Mouse (Mus musculus) layer of hippocampus, adult 18-20 months (tissue): Measurements from ENCODE around the gene Gm10190. TPM values are rescaled to one million over a fixed set of nuclear protein-coding genes. Genes with fewer than 3 reads are reported as not detected.
"Not testable (repeated sequence)": the region's sequence is repeated elsewhere in the genome, so short reads cannot be mapped to it uniquely, and the experiment has no call there.

ENCODE experiments used
- DNase-seq, 2 experiments: peaks; one replicate each; pipeline ENCODE4 v3.0.0; 2022; ENCODE audit warnings: low spot score in 2 of 2
- long read RNA-seq: library from polyadenylated mRNA; stranded (forward); transcript quantifications from one replicate; pipeline ENCODE4 v2.0.0, GENCODE M21; 2021
- total RNA-seq, 2 experiments: library from RNA; stranded (reverse); gene quantifications; 2 replicates each; pipeline ENCODE4 v1.2.3; 2021

Gm10190 gene
- 1 to 10 TPM; 1.7 to 1.8 TPM for total RNA-seq
- long read RNA-seq, partial matches to known transcripts = 0 of 3 reads
- long read RNA-seq, other reads (novel, unspliced or antisense) = 0 of 3 reads

DNA sequence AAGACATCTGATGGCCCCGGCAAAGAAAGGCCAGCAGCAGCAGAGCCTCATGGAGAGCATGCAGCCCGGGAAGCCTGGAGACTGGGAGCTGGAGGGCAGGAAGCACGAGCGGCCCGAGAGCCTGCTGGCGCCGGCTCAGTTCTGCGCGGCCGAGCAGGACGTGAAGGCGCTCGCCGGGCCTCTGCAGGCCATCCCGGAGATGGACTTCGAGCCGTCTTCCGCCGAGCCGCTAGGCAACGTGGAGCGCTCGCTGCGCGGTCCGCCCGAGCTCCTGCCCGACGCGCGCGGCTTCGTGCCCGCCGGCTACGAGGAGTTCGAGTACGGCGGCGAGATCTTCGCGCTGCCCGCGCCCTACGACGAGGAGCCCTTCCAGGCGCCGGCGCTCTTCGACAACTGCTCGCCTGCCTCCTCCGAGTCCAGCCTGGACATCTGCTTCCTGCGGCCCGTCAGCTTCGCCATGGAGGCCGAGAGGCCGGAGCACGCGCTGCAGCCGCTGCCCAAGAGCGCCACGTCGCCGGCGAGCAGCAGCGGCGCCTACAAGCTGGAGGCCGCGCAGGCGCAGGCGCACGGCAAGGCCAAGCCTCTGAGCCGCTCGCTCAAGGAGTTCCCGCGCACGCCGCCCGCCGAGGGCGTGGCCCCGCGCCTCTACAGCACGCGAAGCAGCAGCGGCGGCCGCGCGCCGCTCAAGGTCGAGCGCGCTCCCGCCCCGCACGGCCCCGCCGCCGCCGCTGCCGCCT lies at the start of gene Gm10190:
Gene Gm10190, minus strand, starts transcription at position 553 of the 737 bp plus-strand sequence.
- DNase-seq = peak; percentile 83 to 91

DNA sequence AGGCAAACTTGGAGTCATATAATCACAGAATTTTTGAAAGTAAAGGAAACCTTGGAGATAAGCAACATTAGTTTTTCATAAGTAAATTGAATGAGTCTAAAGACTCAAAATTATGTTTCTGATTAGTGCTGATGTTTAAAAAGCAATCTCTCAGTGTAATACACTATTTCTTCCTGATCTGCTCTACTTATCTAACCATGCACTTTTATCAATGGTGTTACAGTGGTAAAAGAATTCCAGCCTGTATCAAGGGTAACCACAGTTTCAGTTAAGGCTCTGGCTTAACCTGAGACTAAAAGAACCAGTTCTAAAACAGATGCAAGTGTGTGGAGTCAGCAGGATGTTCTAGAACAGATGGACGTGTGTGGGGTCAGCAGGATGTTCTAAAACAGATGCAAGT lies 47.7 kb upstream of the Gm10190 start:
- no peak for DNase-seq

- no peak for DNase-seq
Measured at GRCm38 (mm10) chr17:80418572-80419210, 45.4 kb upstream of the Gm10190 start.

DNA sequence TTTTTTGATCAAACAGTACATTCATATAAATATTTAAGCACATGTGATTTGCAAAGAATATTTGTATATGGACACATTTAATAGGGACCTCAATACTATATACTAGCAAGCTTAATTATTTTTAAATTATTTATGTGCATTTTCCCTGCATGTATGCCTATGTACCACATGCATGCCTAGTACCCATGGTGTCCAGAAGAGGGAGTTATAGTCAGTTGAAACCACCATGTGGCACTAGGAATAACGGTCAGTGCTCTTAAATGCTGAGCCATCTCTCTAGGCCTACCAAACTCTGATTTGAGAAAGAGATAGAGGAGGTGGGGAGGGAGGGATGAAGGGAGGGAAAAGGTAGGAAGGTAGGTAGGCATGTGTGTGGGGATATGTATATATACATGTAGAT lies 37.8 kb upstream of the Gm10190 start:
- no peak for DNase-seq

GRCm38 (mm10) chr17:80398243-80398642 lies 24.9 kb upstream of the Gm10190 start:
- DNase-seq = no peak

- peak in 1 of 2 experiments; percentile 28 for DNase-seq
Measured at GRCm38 (mm10) chr17:80391423-80392403, 18.4 kb upstream of the Gm10190 start.

DNA sequence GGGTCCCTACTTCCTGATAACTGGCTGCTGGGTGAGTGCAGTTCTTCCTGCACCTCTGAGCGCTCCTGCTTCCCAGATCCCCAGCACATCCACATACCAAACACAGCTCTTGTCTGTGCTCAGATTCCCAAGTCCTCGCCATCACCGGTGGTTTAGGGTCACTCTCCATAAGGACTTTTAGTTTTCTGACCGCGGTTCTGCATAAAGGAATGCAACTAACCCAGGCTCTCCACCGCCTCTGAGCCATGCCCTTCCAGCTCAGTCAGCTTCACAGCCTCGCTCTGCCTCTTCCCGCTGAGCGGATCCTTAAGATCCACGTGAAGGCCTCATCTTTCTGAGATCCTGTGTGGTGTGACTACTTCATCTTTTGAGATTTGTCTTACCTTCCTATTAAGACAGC lies 16.7 kb upstream of the Gm10190 start:
- no peak for DNase-seq

DNA sequence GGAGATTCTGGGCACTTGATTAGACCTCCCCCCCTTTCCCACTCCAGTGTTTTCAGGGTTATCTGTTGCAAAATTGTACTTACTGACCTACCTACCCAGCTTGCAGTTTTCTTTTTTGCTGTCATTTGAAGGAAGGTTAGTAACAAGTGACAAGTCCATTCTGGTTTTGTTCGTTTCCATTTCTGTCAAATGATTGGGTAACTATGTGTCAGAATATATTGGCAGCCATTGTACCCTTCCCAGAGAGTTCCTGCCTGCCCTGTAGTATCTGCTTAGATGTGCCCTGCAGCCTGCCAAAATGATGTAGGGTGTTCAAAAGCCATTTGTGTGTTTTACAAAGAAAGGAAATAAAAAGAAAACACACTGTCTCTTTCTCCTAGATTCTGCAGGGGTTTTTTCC lies 12.3 kb upstream of the Gm10190 start:
- DNase-seq = no peak

GRCm38 (mm10) chr17:80378386-80378785 lies 5.0 kb upstream of the Gm10190 start:
- DNase-seq = not testable (repeated sequence)

DNA sequence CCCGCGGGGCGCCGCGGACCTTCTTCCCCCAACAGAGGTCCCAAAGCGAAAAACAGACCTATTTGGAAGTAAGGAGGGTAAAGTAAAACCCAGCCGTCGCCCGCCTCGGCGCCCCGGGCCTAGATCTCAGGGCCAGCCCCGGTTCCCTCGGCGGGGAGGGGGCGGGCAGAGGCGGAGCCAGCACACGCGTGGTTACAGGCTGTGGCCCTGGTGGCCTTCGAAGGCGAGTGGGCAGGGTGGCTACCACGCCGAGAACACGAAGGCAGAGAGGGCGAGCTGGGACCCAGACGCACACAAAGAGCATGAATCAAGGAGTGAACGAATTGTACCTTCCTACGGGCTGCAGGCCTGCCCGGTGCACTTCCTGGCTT lies 370 bp upstream of the Gm10190 start:
- DNase-seq = no peak

DNA sequence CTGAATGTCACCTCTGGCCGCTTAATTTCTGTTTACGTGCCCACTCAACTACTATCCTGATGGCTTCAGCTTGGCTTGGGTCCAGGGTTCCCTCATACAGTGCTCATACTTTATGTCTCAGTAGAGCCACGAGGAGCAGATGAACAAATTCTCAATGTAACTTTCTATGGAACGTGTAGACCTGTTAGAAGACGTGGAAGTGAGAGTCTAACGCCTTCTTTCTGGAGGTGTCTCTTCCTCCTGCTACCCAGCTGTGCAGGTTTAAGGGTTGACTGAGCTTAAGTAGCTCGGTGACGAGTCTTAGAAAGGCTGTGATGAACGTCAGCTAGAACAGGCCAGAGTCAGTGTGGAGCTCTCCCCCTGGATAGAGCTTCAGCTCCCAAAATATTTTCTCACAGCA lies 4.7 kb downstream of the Gm10190 start:
- DNase-seq = no peak

DNA sequence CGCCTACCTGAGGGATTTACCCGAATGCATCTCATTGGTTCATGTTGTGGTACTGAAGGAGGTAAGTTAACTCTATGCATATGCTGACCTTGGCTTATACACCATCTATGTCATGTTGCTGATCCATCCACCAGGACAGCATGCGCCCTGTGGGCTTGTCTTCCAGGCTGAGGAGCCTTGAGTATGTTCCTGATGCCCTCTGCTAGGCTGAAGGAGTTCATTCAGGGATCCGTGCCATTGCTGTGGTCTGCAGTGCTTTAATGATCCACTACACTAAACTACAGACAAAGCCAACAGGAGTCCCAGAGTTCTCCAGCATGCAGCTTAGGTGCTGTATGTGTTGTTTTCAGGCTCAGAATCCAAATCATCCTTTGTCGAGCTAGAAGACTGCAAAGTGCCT lies 6.1 kb downstream of the Gm10190 start:
- peak in 1 of 2 experiments; percentile 25 for DNase-seq

DNA sequence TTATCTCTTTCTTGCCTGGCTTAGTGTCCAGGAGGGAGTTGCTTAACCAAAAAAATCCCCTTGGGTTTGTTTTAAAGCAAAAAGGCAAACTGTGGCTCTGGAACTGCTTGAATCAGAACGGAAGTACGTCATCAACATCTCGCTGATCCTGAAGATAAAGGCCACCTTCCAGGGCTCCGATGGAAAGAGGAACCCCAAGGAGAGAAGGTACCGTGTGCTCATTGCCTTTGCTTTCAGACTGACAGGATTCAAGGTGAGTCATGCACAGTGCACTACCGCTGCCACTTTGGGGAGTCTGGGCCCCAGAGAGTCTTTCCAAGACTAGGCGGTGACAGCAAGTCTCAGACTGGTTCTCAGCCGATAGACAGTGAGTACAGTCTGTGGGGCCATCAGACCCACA lies 13.1 kb downstream of the Gm10190 start:
- DNase-seq = no peak

DNA sequence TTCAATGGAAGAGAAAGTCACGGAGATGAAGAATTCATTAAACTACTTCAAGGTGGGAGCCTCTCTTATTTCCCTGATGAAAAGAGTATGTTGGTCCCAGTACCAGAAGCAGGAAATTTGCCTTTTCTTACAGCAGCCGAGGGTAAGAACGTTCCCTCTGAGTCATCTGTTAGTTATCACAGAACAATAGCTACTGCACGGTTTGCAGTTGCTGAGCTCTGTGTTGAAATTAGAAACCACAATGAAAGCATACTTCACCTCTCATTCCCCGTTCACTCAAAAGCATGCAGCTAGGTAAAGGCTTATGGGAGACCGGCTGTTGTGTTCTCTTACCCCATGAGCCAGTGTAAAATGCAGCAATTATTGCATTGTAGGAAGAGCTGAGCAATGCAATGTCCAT lies 26.1 kb downstream of the Gm10190 start:
- DNase-seq = no peak

GRCm38 (mm10) chr17:80346591-80347125 lies 26.7 kb downstream of the Gm10190 start:
- no peak for DNase-seq

- DNase-seq = no peak
Measured at GRCm38 (mm10) chr17:80345277-80345676, 28.1 kb downstream of the Gm10190 start.

GRCm38 (mm10) chr17:80332386-80332785 lies 41.0 kb downstream of the Gm10190 start:
- DNase-seq = no peak

GRCm38 (mm10) chr17:80326431-80326830 lies 46.9 kb downstream of the Gm10190 start:
- DNase-seq = no peak

GRCm38 (mm10) chr17:80325456-80325855 lies 47.9 kb downstream of the Gm10190 start:
- no peak for DNase-seq

GRCm38 (mm10) chr17:80324521-80324920 lies 48.8 kb downstream of the Gm10190 start:
- DNase-seq = no peak

DNA sequence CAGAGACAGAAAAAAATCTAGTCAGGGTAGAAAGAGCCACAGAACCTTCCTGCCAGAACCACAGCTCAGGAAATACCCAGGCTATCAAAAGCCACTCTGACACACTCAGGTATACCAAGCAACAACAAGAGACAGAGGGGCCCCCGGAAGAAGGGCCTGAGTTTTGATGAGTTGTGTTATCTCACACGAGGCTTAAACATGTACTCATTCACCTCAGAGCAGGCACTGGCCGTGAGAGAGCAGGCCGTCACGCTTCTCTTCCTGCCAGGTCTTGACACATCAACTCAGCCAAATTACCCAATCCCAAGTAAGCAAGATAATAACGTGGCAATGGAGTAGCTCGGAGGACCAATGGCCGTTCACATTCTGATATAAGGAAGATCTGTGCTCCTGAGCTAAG lies 49.7 kb downstream of the Gm10190 start:
- no peak for DNase-seq
